Mouse (Mus musculus): ENCODE measurements around the gene Zscan26. TPM values are rescaled to one million over a fixed set of nuclear protein-coding genes. Genes with fewer than 3 reads are reported as not detected.
"Not testable (repeated sequence)": the region's sequence is repeated elsewhere in the genome, so short reads cannot be mapped to it uniquely, and the experiment has no call there.

The Zscan26 gene
- 22.0 and 25.6 TPM in 2 replicates for polyA plus RNA-seq (2014; fragmentation: Nextera tagmentation; extraction: Ambion mirVana)

GRCm38 (mm10) chr13:21453449-21453848 lies at the start of gene Zscan26:
TSS of gene Zscan26 (minus strand) at chr13:21453730.
- peak within 1 kb of the TSS; percentile 78 for H3K4me2 ChIP-seq (ENCODE audit: low read depth, severe bottlenecking)
- H3K4me1 ChIP-seq (ENCODE audit: control insufficient read depth, insufficient read depth, low read length) = no peaks in the 10 kb centered on the region
- peak; percentile 81 for ATAC-seq (ENCODE audit: insufficient number of reproducible peaks, low FRiP score, low TSS enrichment, low read depth)
- no peaks in the 10 kb centered on the region for H3K27me3 ChIP-seq (ENCODE audit: control insufficient read depth, insufficient read depth, low read length)
- H3K36me3 ChIP-seq (ENCODE audit: control insufficient read depth, insufficient read depth, low read length) = no peaks in the 10 kb centered on the region
- peak within 1 kb of the TSS; percentile 77 for H3K9ac ChIP-seq (ENCODE audit: low read length)
- no peaks in the 10 kb centered on the region for H3K9me3 ChIP-seq (ENCODE audit: control insufficient read depth, low read length)
- no peak within 1 kb of the TSS for H3K27ac ChIP-seq (replicated peaks; ENCODE audit: low read depth, low read length)
- H3K4me3 ChIP-seq (ENCODE audit: low read depth, low read length) = peak within 1 kb of the TSS; percentile 66
- DNase-seq (ENCODE audit: low spot score) = peak; percentile 89
- WGBS = 1% methylated on average over 23 of the region's 23 CpGs

GRCm38 (mm10) chr13:21502296-21502695 lies 48.8 kb upstream of the Zscan26 start:
- no peaks in the 10 kb centered on the region for H3K36me3 ChIP-seq (ENCODE audit: control insufficient read depth, insufficient read depth, low read length)
- H3K27ac ChIP-seq (replicated peaks; ENCODE audit: low read depth, low read length) = no peak overlapping the region
- H3K4me2 ChIP-seq (ENCODE audit: low read depth, severe bottlenecking) = no peak overlapping the region
- no peak overlapping the region for H3K4me3 ChIP-seq (ENCODE audit: low read depth, low read length)
- DNase-seq (ENCODE audit: low spot score) (no peak), ATAC-seq (ENCODE audit: insufficient number of reproducible peaks, low FRiP score, low TSS enrichment, low read depth) (no peak)
- no peaks in the 10 kb centered on the region for H3K4me1 ChIP-seq (ENCODE audit: control insufficient read depth, insufficient read depth, low read length)
- H3K9me3 ChIP-seq (ENCODE audit: control insufficient read depth, low read length) = no peaks in the 10 kb centered on the region
- no peaks in the 10 kb centered on the region for H3K27me3 ChIP-seq (ENCODE audit: control insufficient read depth, insufficient read depth, low read length)
- WGBS = 87% methylated on average over 5 of the region's 5 CpGs
- no peak overlapping the region for H3K9ac ChIP-seq (ENCODE audit: low read length)

GRCm38 (mm10) chr13:21501182-21501581 lies 47.7 kb upstream of the Zscan26 start, which contains the start of gene Gm11273:
TSS of gene Gm11273 (minus strand) at chr13:21501418.
- DNase-seq (ENCODE audit: low spot score); H3K36me3 ChIP-seq (ENCODE audit: control insufficient read depth, insufficient read depth, low read length); H3K9ac ChIP-seq (ENCODE audit: low read length); H3K4me2 ChIP-seq (ENCODE audit: low read depth, severe bottlenecking); H3K27me3 ChIP-seq (ENCODE audit: control insufficient read depth, insufficient read depth, low read length); ATAC-seq (ENCODE audit: insufficient number of reproducible peaks, low FRiP score, low TSS enrichment, low read depth); H3K4me3 ChIP-seq (ENCODE audit: low read depth, low read length); H3K4me1 ChIP-seq (ENCODE audit: control insufficient read depth, insufficient read depth, low read length); H3K27ac ChIP-seq (replicated peaks; ENCODE audit: low read depth, low read length); H3K9me3 ChIP-seq (ENCODE audit: control insufficient read depth, low read length): not testable (repeated sequence)
- WGBS = 94% methylated on average over 17 of the region's 17 CpGs

- no peak within 1 kb of the TSS for H3K9ac ChIP-seq (ENCODE audit: low read length)
- no peaks in the 10 kb centered on the region for H3K4me1 ChIP-seq (ENCODE audit: control insufficient read depth, insufficient read depth, low read length)
- H3K27me3 ChIP-seq (ENCODE audit: control insufficient read depth, insufficient read depth, low read length) = no peaks in the 10 kb centered on the region
- H3K36me3 ChIP-seq (ENCODE audit: control insufficient read depth, insufficient read depth, low read length) = no peaks in the 10 kb centered on the region
- H3K9me3 ChIP-seq (ENCODE audit: control insufficient read depth, low read length) = no peaks in the 10 kb centered on the region
- 94% methylated on average over 21 of the region's 21 CpGs for WGBS
- ATAC-seq (ENCODE audit: insufficient number of reproducible peaks, low FRiP score, low TSS enrichment, low read depth) (no peak), DNase-seq (ENCODE audit: low spot score) (no peak)
- no peak within 1 kb of the TSS for H3K4me2 ChIP-seq (ENCODE audit: low read depth, severe bottlenecking)
- H3K27ac ChIP-seq (replicated peaks; ENCODE audit: low read depth, low read length) = no peak within 1 kb of the TSS
- no peak within 1 kb of the TSS for H3K4me3 ChIP-seq (ENCODE audit: low read depth, low read length)
Measured at GRCm38 (mm10) chr13:21495080-21495479, 41.5 kb upstream of the Zscan26 start, which contains the start of gene AK157302. TSS of gene AK157302 (plus strand) at chr13:21495223.

- Histone ChIP-seq H3K27me3 (ENCODE audit: control insufficient read depth, insufficient read depth, low read length) (no peaks in the 10 kb centered on the region), H3K9me3 (ENCODE audit: control insufficient read depth, low read length) (no peaks in the 10 kb centered on the region), H3K4me2 (ENCODE audit: low read depth, severe bottlenecking) (no peak overlapping the region), H3K36me3 (ENCODE audit: control insufficient read depth, insufficient read depth, low read length) (no peaks in the 10 kb centered on the region), H3K27ac (replicated peaks; ENCODE audit: low read depth, low read length) (no peak overlapping the region), H3K9ac (ENCODE audit: low read length) (no peak overlapping the region), H3K4me1 (ENCODE audit: control insufficient read depth, insufficient read depth, low read length) (no peaks in the 10 kb centered on the region), H3K4me3 (ENCODE audit: low read depth, low read length) (no peak overlapping the region)
- DNase-seq (ENCODE audit: low spot score) (no peak), ATAC-seq (ENCODE audit: insufficient number of reproducible peaks, low FRiP score, low TSS enrichment, low read depth) (no peak)
- 93% methylated on average over 5 of the region's 5 CpGs for WGBS
Measured at GRCm38 (mm10) chr13:21492847-21493246, 39.3 kb upstream of the Zscan26 start.

GRCm38 (mm10) chr13:21486881-21487280 lies 33.4 kb upstream of the Zscan26 start:
- no peak for ATAC-seq (ENCODE audit: insufficient number of reproducible peaks, low FRiP score, low TSS enrichment, low read depth)
- 91% methylated on average over 1 of the region's 1 CpGs for WGBS

GRCm38 (mm10) chr13:21478759-21479670 lies 25.5 kb upstream of the Zscan26 start, which contains the start of the genes Zkscan4 and Gm10065:
TSS of gene Zkscan4 (plus strand) at chr13:21478907.
TSS of gene Gm10065 (minus strand) at chr13:21479441.
- WGBS = 3% methylated on average over 29 of the region's 31 CpGs
- peak within 1 kb of the TSS; percentile 74 for H3K4me2 ChIP-seq (ENCODE audit: low read depth, severe bottlenecking)
- not testable (repeated sequence) for H3K27me3 ChIP-seq (ENCODE audit: control insufficient read depth, insufficient read depth, low read length); H3K27ac ChIP-seq (replicated peaks; ENCODE audit: low read depth, low read length); H3K36me3 ChIP-seq (ENCODE audit: control insufficient read depth, insufficient read depth, low read length); H3K4me1 ChIP-seq (ENCODE audit: control insufficient read depth, insufficient read depth, low read length); H3K9me3 ChIP-seq (ENCODE audit: control insufficient read depth, low read length)
- DNase-seq (ENCODE audit: low spot score) = peak; percentile 72
- peak; percentile 84 for ATAC-seq (ENCODE audit: insufficient number of reproducible peaks, low FRiP score, low TSS enrichment, low read depth)
- peak within 1 kb of the TSS; percentile 60 for H3K9ac ChIP-seq (ENCODE audit: low read length)
- peak within 1 kb of the TSS; percentile 46 for H3K4me3 ChIP-seq (ENCODE audit: low read depth, low read length)

More at GRCm38 (mm10) chr13:21486881-21487280, 33.4 kb upstream of the Zscan26 start:
- no peak overlapping the region for H3K27ac ChIP-seq (replicated peaks; ENCODE audit: low read depth, low read length)
- H3K36me3 ChIP-seq (ENCODE audit: control insufficient read depth, insufficient read depth, low read length) = no peaks in the 10 kb centered on the region
- H3K4me3 ChIP-seq (ENCODE audit: low read depth, low read length) = no peak overlapping the region
- H3K9me3 ChIP-seq (ENCODE audit: control insufficient read depth, low read length) = no peaks in the 10 kb centered on the region
- no peak for DNase-seq (ENCODE audit: low spot score)
- no peak overlapping the region for H3K4me2 ChIP-seq (ENCODE audit: low read depth, severe bottlenecking)
- no peaks in the 10 kb centered on the region for H3K27me3 ChIP-seq (ENCODE audit: control insufficient read depth, insufficient read depth, low read length)
- H3K9ac ChIP-seq (ENCODE audit: low read length) = no peak overlapping the region
- no peaks in the 10 kb centered on the region for H3K4me1 ChIP-seq (ENCODE audit: control insufficient read depth, insufficient read depth, low read length)

GRCm38 (mm10) chr13:21472427-21472826 lies 18.9 kb upstream of the Zscan26 start:
- ATAC-seq (ENCODE audit: insufficient number of reproducible peaks, low FRiP score, low TSS enrichment, low read depth) (no peak), DNase-seq (ENCODE audit: low spot score) (no peak)
- Histone ChIP-seq H3K27ac (replicated peaks; ENCODE audit: low read depth, low read length) (no peak overlapping the region), H3K36me3 (ENCODE audit: control insufficient read depth, insufficient read depth, low read length) (no peaks in the 10 kb centered on the region), H3K4me2 (ENCODE audit: low read depth, severe bottlenecking) (no peak overlapping the region), H3K9me3 (ENCODE audit: control insufficient read depth, low read length) (no peaks in the 10 kb centered on the region), H3K27me3 (ENCODE audit: control insufficient read depth, insufficient read depth, low read length) (no peaks in the 10 kb centered on the region), H3K4me3 (ENCODE audit: low read depth, low read length) (no peak overlapping the region), H3K4me1 (ENCODE audit: control insufficient read depth, insufficient read depth, low read length) (no peaks in the 10 kb centered on the region), H3K9ac (ENCODE audit: low read length) (no peak overlapping the region)
- WGBS = 46% methylated on average over 4 of the region's 4 CpGs
